Mouse (Mus musculus): ENCODE data around the gene Sox15. TPM values are rescaled to one million over a fixed set of nuclear protein-coding genes. Genes with fewer than 3 reads are reported as not detected.

The Sox15 gene
- polyA plus RNA-seq, 1 experiment = 0.24 TPM

- Histone ChIP-seq H3K36me3 (ENCODE audit: control insufficient read depth, insufficient read depth, low read length) (peaks cover 12% of the 10 kb centered on the region), H3K4me3 (ENCODE audit: control insufficient read depth, insufficient read depth, low read length) (peak within 1 kb of the TSS; percentile 58), H3K27me3 (ENCODE audit: control insufficient read depth, insufficient read depth, low read length) (no peaks in the 10 kb centered on the region), H3K4me1 (replicated peaks; ENCODE audit: control insufficient read depth, insufficient read depth, low read length) (peaks cover 7% of the 10 kb centered on the region), H3K27ac (ENCODE audit: control insufficient read depth, insufficient read depth, low read length) (peak within 1 kb of the TSS; percentile 39)
- peak; percentile 53; the same call in 1 of the 2 replicates for TF ChIP-seq POLR2A (IDR thresholded peaks at IDR 0.05; ENCODE audit: control insufficient read depth, extremely low read depth, insufficient read depth, low read length, poor library complexity)
- 0 out of 2 replicates have a peak, but pooled peaks have one; percentile 22 for TF ChIP-seq CTCF (IDR thresholded peaks at IDR 0.05; ENCODE audit: borderline replicate concordance, control insufficient read depth, extremely low read depth, insufficient read depth, low read length, poor library complexity)
- under 1% methylated on average over 80 of the region's 80 CpGs for WGBS
- peak; percentile 97 for DNase-seq
Observed at GRCm38 (mm10) chr11:69681314-69682208, 26.4 kb downstream of the Sox15 start, which contains the start of gene Senp3. Gene Senp3, minus strand, starts transcription at chr11:69682084.

- H3K27me3 ChIP-seq (ENCODE audit: control insufficient read depth, insufficient read depth, low read length) = no peaks in the 10 kb centered on the region
- H3K27ac ChIP-seq (ENCODE audit: control insufficient read depth, insufficient read depth, low read length) = peak overlapping the region; percentile 39
- WGBS = 21% methylated on average over 24 of the region's 24 CpGs
- peaks cover 6% of the 10 kb centered on the region for H3K4me1 ChIP-seq (replicated peaks; ENCODE audit: control insufficient read depth, insufficient read depth, low read length)
- H3K4me3 ChIP-seq (ENCODE audit: control insufficient read depth, insufficient read depth, low read length) = peak overlapping the region; percentile 58
- peaks cover 12% of the 10 kb centered on the region for H3K36me3 ChIP-seq (ENCODE audit: control insufficient read depth, insufficient read depth, low read length)
- no peak for DNase-seq
- TF ChIP-seq CTCF (IDR thresholded peaks at IDR 0.05; ENCODE audit: borderline replicate concordance, control insufficient read depth, extremely low read depth, insufficient read depth, low read length, poor library complexity) (no peak), POLR2A (IDR thresholded peaks at IDR 0.05; ENCODE audit: control insufficient read depth, extremely low read depth, insufficient read depth, low read length, poor library complexity) (no peak)
Observed at GRCm38 (mm10) chr11:69682209-69682839, 27.2 kb downstream of the Sox15 start.

GRCm38 (mm10) chr11:69682840-69683533, 27.9 kb downstream of the Sox15 start:
- DNase-seq = peak; percentile 88
- peaks cover 6% of the 10 kb centered on the region for H3K4me1 ChIP-seq (replicated peaks; ENCODE audit: control insufficient read depth, insufficient read depth, low read length)
- WGBS = 34% methylated on average over 12 of the region's 12 CpGs
- TF ChIP-seq POLR2A (IDR thresholded peaks at IDR 0.05; ENCODE audit: control insufficient read depth, extremely low read depth, insufficient read depth, low read length, poor library complexity) (no peak), CTCF (IDR thresholded peaks at IDR 0.05; ENCODE audit: borderline replicate concordance, control insufficient read depth, extremely low read depth, insufficient read depth, low read length, poor library complexity) (peak; percentile 29; the same call in 1 of the 2 replicates)
- H3K27me3 ChIP-seq (ENCODE audit: control insufficient read depth, insufficient read depth, low read length) = no peaks in the 10 kb centered on the region
- no peak overlapping the region for H3K27ac ChIP-seq (ENCODE audit: control insufficient read depth, insufficient read depth, low read length)
- H3K4me3 ChIP-seq (ENCODE audit: control insufficient read depth, insufficient read depth, low read length) = no peak overlapping the region
- peaks cover 7% of the 10 kb centered on the region for H3K36me3 ChIP-seq (ENCODE audit: control insufficient read depth, insufficient read depth, low read length)

GRCm38 (mm10) chr11:69683576-69683975, 28.5 kb downstream of the Sox15 start:
- WGBS = 93% methylated on average over 7 of the region's 7 CpGs
- H3K27ac ChIP-seq (ENCODE audit: control insufficient read depth, insufficient read depth, low read length) = no peak overlapping the region

GRCm38 (mm10) chr11:69684128-69684745, 29.1 kb downstream of the Sox15 start:
- Histone ChIP-seq H3K27me3 (ENCODE audit: control insufficient read depth, insufficient read depth, low read length) (no peaks in the 10 kb centered on the region), H3K4me1 (replicated peaks; ENCODE audit: control insufficient read depth, insufficient read depth, low read length) (peaks cover 6% of the 10 kb centered on the region), H3K4me3 (ENCODE audit: control insufficient read depth, insufficient read depth, low read length) (no peak overlapping the region), H3K36me3 (ENCODE audit: control insufficient read depth, insufficient read depth, low read length) (no peaks in the 10 kb centered on the region), H3K27ac (ENCODE audit: control insufficient read depth, insufficient read depth, low read length) (no peak overlapping the region)
- no peak for DNase-seq
- TF ChIP-seq CTCF (IDR thresholded peaks at IDR 0.05; ENCODE audit: borderline replicate concordance, control insufficient read depth, extremely low read depth, insufficient read depth, low read length, poor library complexity) (no peak), POLR2A (IDR thresholded peaks at IDR 0.05; ENCODE audit: control insufficient read depth, extremely low read depth, insufficient read depth, low read length, poor library complexity) (no peak)
- WGBS = 94% methylated on average over 12 of the region's 12 CpGs

More at GRCm38 (mm10) chr11:69683576-69683975, 28.5 kb downstream of the Sox15 start:
- Histone ChIP-seq H3K27me3 (ENCODE audit: control insufficient read depth, insufficient read depth, low read length) (no peaks in the 10 kb centered on the region), H3K36me3 (ENCODE audit: control insufficient read depth, insufficient read depth, low read length) (peaks cover under 1% of the 10 kb centered on the region; the same call in 1 of the 2 replicates), H3K4me3 (ENCODE audit: control insufficient read depth, insufficient read depth, low read length) (no peak overlapping the region), H3K4me1 (replicated peaks; ENCODE audit: control insufficient read depth, insufficient read depth, low read length) (peaks cover 6% of the 10 kb centered on the region)
- TF ChIP-seq CTCF (IDR thresholded peaks at IDR 0.05; ENCODE audit: borderline replicate concordance, control insufficient read depth, extremely low read depth, insufficient read depth, low read length, poor library complexity) (no peak), POLR2A (IDR thresholded peaks at IDR 0.05; ENCODE audit: control insufficient read depth, extremely low read depth, insufficient read depth, low read length, poor library complexity) (no peak)
- no peak for DNase-seq
